Mouse (Mus musculus) liver, embryonic 16.5 days (tissue): ENCODE measurements around the gene Trp73. TPM values are rescaled to one million over a fixed set of nuclear protein-coding genes. Genes with fewer than 3 reads are reported as not detected.

Experiments used
- ATAC-seq: fragments of 200-750 bp; cut with Nextera tagmentation; 2 replicates; pipeline ENCODE4 v1.8.0; 2017; ENCODE audit warnings: low read depth, mild to moderate bottlenecking, moderate number of reproducible peaks, moderate library complexity
- H3K27ac ChIP-seq: fragments of 300-500 bp; sonication (generic); 2 replicates; pipeline ENCODE4 v1.5.1; 2014; ENCODE audit warnings: mild to moderate bottlenecking, low read length
- H3K27me3 ChIP-seq: fragments of 300-500 bp; sonication (generic); 2 replicates; pipeline ENCODE4 v1.6.1; 2014; ENCODE audit warnings: low read depth, low read length, mixed read lengths; ENCODE audit not compliant: control insufficient read depth, insufficient read depth
- H3K36me3 ChIP-seq: fragments of 300-500 bp; sonication (generic); 2 replicates; pipeline ENCODE4 v1.6.1; 2014; ENCODE audit warnings: mild to moderate bottlenecking; ENCODE audit not compliant: control insufficient read depth, insufficient read depth
- H3K4me1 ChIP-seq: fragments of 300-500 bp; sonication (generic); 2 replicates; pipeline ENCODE4 v1.6.1; 2014; ENCODE audit warnings: low read depth, low read length, mixed read lengths; ENCODE audit not compliant: control insufficient read depth
- H3K4me2 ChIP-seq: fragments of 300-500 bp; sonication (generic); 2 replicates; pipeline ENCODE4 v1.6.1; 2014; ENCODE audit warnings: low read depth, low read length, mixed read lengths
- H3K4me3 ChIP-seq: fragments of 300-500 bp; sonication (generic); 2 replicates; pipeline ENCODE4 v1.5.1; 2014; ENCODE audit warnings: low read depth, mild to moderate bottlenecking, low read length
- H3K9ac ChIP-seq: fragments of 300-500 bp; sonication (generic); 2 replicates; pipeline ENCODE4 v1.6.1; 2014; ENCODE audit warnings: low read depth, low read length
- H3K9me3 ChIP-seq: fragments of 300-500 bp; sonication (generic); replicated peaks from 2 replicates; pipeline ENCODE4 v1.6.1; 2016; ENCODE audit warnings: low read length; ENCODE audit not compliant: control insufficient read depth
- WGBS: fragments of 180-500 bp; shearing (Covaris S2); extraction: QIAGEN DNeasy Blood & Tissue Kit; methylation state at CpG from one replicate; pipeline ENCODE4 v1.1.7; 2014; ENCODE audit not compliant: insufficient replicate concordance; 5-methylcytosine and 5-hydroxymethylcytosine counted together
- polyA plus RNA-seq: library from polyadenylated mRNA; unstranded; fragments of >200 nt; fragmentation: Nextera tagmentation; extraction: Ambion mirVana; gene quantifications from 2 replicates; pipeline ENCODE4 v1.2.1, GENCODE M21; 2015

The Trp73 gene
- polyA plus RNA-seq, 1 experiment from 2014 or later, result 0.05 TPM

GRCm38 (mm10) chr4:154011646-154012089 is 128.3 kb downstream of the Trp73 start, which contains the start of gene Lrrc47:
TSS of gene Lrrc47 (plus strand) at chr4:154011731.
- Histone ChIP-seq H3K36me3 (peaks cover 18% of the 10 kb centered on the region), H3K4me1 (peaks cover 20% of the 10 kb centered on the region), H3K4me3 (peak within 1 kb of the TSS; percentile 97), H3K27me3 (no peaks in the 10 kb centered on the region), H3K9ac (peak within 1 kb of the TSS; percentile 91), H3K9me3 (no peaks in the 10 kb centered on the region), H3K4me2 (peak within 1 kb of the TSS; percentile 87), H3K27ac (peak within 1 kb of the TSS; percentile 74)
- under 1% methylated on average over 49 of the region's 59 CpGs for WGBS
- peak; percentile 92 for ATAC-seq

- peak; percentile 32 for ATAC-seq
- WGBS, result 24% methylated on average over 13 of the region's 13 CpGs
- Histone ChIP-seq H3K4me1 (peaks cover 20% of the 10 kb centered on the region), H3K27me3 (no peaks in the 10 kb centered on the region), H3K9ac (peak overlapping the region; percentile 91), H3K4me3 (peak overlapping the region; percentile 97), H3K9me3 (no peaks in the 10 kb centered on the region), H3K27ac (peak overlapping the region; percentile 52), H3K36me3 (peaks cover 12% of the 10 kb centered on the region), H3K4me2 (peak overlapping the region; percentile 87)
Measured at GRCm38 (mm10) chr4:154010907-154011645, 128.9 kb downstream of the Trp73 start.

- WGBS, result 65% methylated on average over 4 of the region's 4 CpGs
- no peaks in the 10 kb centered on the region for H3K9me3 ChIP-seq
- no peak for ATAC-seq
- H3K4me3 ChIP-seq, result no peak overlapping the region
- no peak overlapping the region for H3K4me2 ChIP-seq
- H3K36me3 ChIP-seq, result no peaks in the 10 kb centered on the region; the same call in 1 of the 2 replicates
- no peaks in the 10 kb centered on the region for H3K27me3 ChIP-seq
- no peak overlapping the region for H3K9ac ChIP-seq
- H3K27ac ChIP-seq, result no peak overlapping the region
- H3K4me1 ChIP-seq, result peaks cover 5% of the 10 kb centered on the region
Measured at GRCm38 (mm10) chr4:154007759-154008158, 132.2 kb downstream of the Trp73 start.

- Histone ChIP-seq H3K27me3 (no peaks in the 10 kb centered on the region), H3K27ac (no peak overlapping the region), H3K36me3 (no peaks in the 10 kb centered on the region; the same call in 1 of the 2 replicates), H3K9ac (no peak overlapping the region), H3K4me1 (peaks cover 2% of the 10 kb centered on the region; the same call in 1 of the 2 replicates), H3K4me3 (no peak overlapping the region), H3K4me2 (no peak overlapping the region), H3K9me3 (no peaks in the 10 kb centered on the region)
- WGBS, result 82% methylated on average over 6 of the region's 6 CpGs
- no peak for ATAC-seq
Measured at GRCm38 (mm10) chr4:154006264-154006663, 133.7 kb downstream of the Trp73 start.

Other genes with a start within 250 kb of the Trp73 start
- gene A430005L14Rik, start 183.0 kb downstream of the Trp73 start, polyA plus RNA-seq, result 45.4 and 52.0 TPM in 2 replicates
- gene Dffb, start 165.1 kb downstream of the Trp73 start, polyA plus RNA-seq, result 6.7 and 6.9 TPM in 2 replicates
- 5.3 and 5.6 TPM in 2 replicates for gene Cep104, start 165.0 kb downstream of the Trp73 start, polyA plus RNA-seq
- gene Lrrc47, start 128.5 kb downstream of the Trp73 start, polyA plus RNA-seq, result 11.8 and 12.2 TPM in 2 replicates
- gene Smim1, start 114.0 kb downstream of the Trp73 start, polyA plus RNA-seq, result 271 and 290 TPM in 2 replicates
- gene Ccdc27, start 97.5 kb downstream of the Trp73 start, polyA plus RNA-seq, result 0.04 TPM in 1 of 2 replicates, not detected in the other
- gene Wrap73, start 2.2 kb upstream of the Trp73 start, polyA plus RNA-seq, result 22.5 and 24.7 TPM in 2 replicates
- gene Tprgl, start 20.5 kb upstream of the Trp73 start, polyA plus RNA-seq, result 128 and 131 TPM in 2 replicates
- 1.7 and 1.9 TPM in 2 replicates for gene Megf6, start 30.5 kb upstream of the Trp73 start, polyA plus RNA-seq
- 5.0 and 5.4 TPM in 2 replicates for gene Arhgef16, start 161.5 kb upstream of the Trp73 start, polyA plus RNA-seq
- not detected in 2 replicates for gene B230104I21Rik, start 195.9 kb upstream of the Trp73 start, polyA plus RNA-seq